Mouse (Mus musculus) heart, postnatal 14 days (tissue): ENCODE results near the gene Ociad2. TPM values are rescaled to one million over a fixed set of nuclear protein-coding genes. Genes with fewer than 3 reads are reported as not detected.

Experiments used
- DNase-seq, 2 experiments: peaks; one replicate each; pipeline ENCODE4 v3.0.0; 2021 to 2022
- intact Hi-C: fragments of 180-260 bp; cut with DNase I; formaldehyde crosslinking; loops from one replicate; pipeline ENCODE4 v1.15.1; 2025
- total RNA-seq, 2 experiments: library from RNA; stranded (reverse); gene quantifications; 2 replicates each; pipeline ENCODE4 v1.2.3; 2021

Gene Ociad2
- total RNA-seq, 2 experiments from 2014 or later = 6.7 to 8.6 TPM

GRCm38 (mm10) chr5:73311458-73311857 is 29.4 kb downstream of the Ociad2 start:
- DNase-seq = no peak
- intact Hi-C loops = no loop called here

- intact Hi-C loops = no loop called here
- DNase-seq = no peak
Measured at GRCm38 (mm10) chr5:73310401-73310800, 30.4 kb downstream of the Ociad2 start.

GRCm38 (mm10) chr5:73309496-73309895 is 31.3 kb downstream of the Ociad2 start:
- DNase-seq = no peak
- intact Hi-C loops = no loop called here

GRCm38 (mm10) chr5:73307297-73307696 is 33.5 kb downstream of the Ociad2 start:
- intact Hi-C loops = no loop called here
- DNase-seq = no peak

- no peak for DNase-seq
- intact Hi-C loops = no loop called here
Measured at GRCm38 (mm10) chr5:73306486-73306885, 34.3 kb downstream of the Ociad2 start.

- intact Hi-C loops = no loop called here
- DNase-seq = no peak
Measured at GRCm38 (mm10) chr5:73304507-73304906, 36.3 kb downstream of the Ociad2 start.

GRCm38 (mm10) chr5:73301601-73302307 is 39.1 kb downstream of the Ociad2 start:
- intact Hi-C loops = no loop called here
- DNase-seq = no peak

GRCm38 (mm10) chr5:73295916-73296315 is 44.9 kb downstream of the Ociad2 start:
- no peak for DNase-seq
- intact Hi-C loops = no loop called here

GRCm38 (mm10) chr5:73295016-73295415 is 45.8 kb downstream of the Ociad2 start:
- no peak for DNase-seq
- intact Hi-C loops = no loop called here

GRCm38 (mm10) chr5:73293458-73293827 is 47.4 kb downstream of the Ociad2 start:
- intact Hi-C loops = loop anchor here (2.0 to 5.0 kb wide), 3 partner anchors 39 to 161 kb away; no protein-coding TSS in a partner anchor
- no peak for DNase-seq

- DNase-seq = peak; percentile 92 to 96
- intact Hi-C loops = loop anchor here (2.0 to 5.0 kb wide), 3 partner anchors 38 to 160 kb away; no protein-coding TSS in a partner anchor
Measured at GRCm38 (mm10) chr5:73292502-73293457, 48.0 kb downstream of the Ociad2 start, which contains the start of gene Ociad1. Gene Ociad1, plus strand, starts transcription at chr5:73292784.

GRCm38 (mm10) chr5:73289900-73290299 is 50.9 kb downstream of the Ociad2 start:
- intact Hi-C loops = loop anchor here (5.0 kb wide), 1 partner anchor 158 kb away; no protein-coding TSS in a partner anchor
- no peak for DNase-seq

GRCm38 (mm10) chr5:73286603-73287002 is 54.2 kb downstream of the Ociad2 start:
- no peak for DNase-seq
- intact Hi-C loops = no loop called here

- DNase-seq = no peak
- intact Hi-C loops = no loop called here
Measured at GRCm38 (mm10) chr5:73285470-73285978, 55.3 kb downstream of the Ociad2 start.

GRCm38 (mm10) chr5:73284046-73284445 is 56.8 kb downstream of the Ociad2 start:
- DNase-seq = no peak
- intact Hi-C loops = no loop called here

GRCm38 (mm10) chr5:73280567-73280850 is 60.3 kb downstream of the Ociad2 start:
- intact Hi-C loops = no loop called here
- no peak for DNase-seq

GRCm38 (mm10) chr5:73279732-73280566 is 60.9 kb downstream of the Ociad2 start:
- DNase-seq = no peak
- intact Hi-C loops = no loop called here

- intact Hi-C loops = no loop called here
- DNase-seq = no peak
Measured at GRCm38 (mm10) chr5:73279190-73279589, 61.6 kb downstream of the Ociad2 start.

- intact Hi-C loops = loop anchor here (5.0 kb wide), 1 partner anchor 143 kb away; no protein-coding TSS in a partner anchor
Measured at GRCm38 (mm10) chr5:73274941-73275340, 65.9 kb downstream of the Ociad2 start.

GRCm38 (mm10) chr5:73273171-73273570 is 67.7 kb downstream of the Ociad2 start:
- intact Hi-C loops = loop anchor here (5.0 kb wide), 1 partner anchor 141 kb away; no protein-coding TSS in a partner anchor
- DNase-seq = no peak

More at GRCm38 (mm10) chr5:73274941-73275340, 65.9 kb downstream of the Ociad2 start:
- DNase-seq = no peak
